Mouse (Mus musculus): ENCODE results near the gene Gpr107.
"Not testable (repeated sequence)": the region's sequence is repeated elsewhere in the genome, so short reads cannot be mapped to it uniquely, and the experiment has no call there.

The Gpr107 gene

GRCm38 (mm10) chr2:31156846-31157245, 4.7 kb downstream of the Gpr107 start:
- no peak for DNase-seq (ENCODE audit: low read depth, low spot score)

GRCm38 (mm10) chr2:31160147-31160920, 8.2 kb downstream of the Gpr107 start:
- DNase-seq (ENCODE audit: low read depth, low spot score): no peak

- no peak for DNase-seq (ENCODE audit: low read depth, low spot score)
Observed at GRCm38 (mm10) chr2:31161620-31162019, 9.5 kb downstream of the Gpr107 start.

GRCm38 (mm10) chr2:31163361-31164118, 11.4 kb downstream of the Gpr107 start:
- no peak for DNase-seq (ENCODE audit: low read depth, low spot score)

GRCm38 (mm10) chr2:31164841-31165455, 12.8 kb downstream of the Gpr107 start:
- peak; percentile 51 for DNase-seq (ENCODE audit: low read depth, low spot score)

- no peak for DNase-seq (ENCODE audit: low read depth, low spot score)
Observed at GRCm38 (mm10) chr2:31165529-31165928, 13.4 kb downstream of the Gpr107 start.

GRCm38 (mm10) chr2:31167571-31167970, 15.5 kb downstream of the Gpr107 start:
- not testable (repeated sequence) for DNase-seq (ENCODE audit: low read depth, low spot score)

- DNase-seq (ENCODE audit: low read depth, low spot score): no peak
Observed at GRCm38 (mm10) chr2:31169001-31169400, 16.9 kb downstream of the Gpr107 start.

GRCm38 (mm10) chr2:31170164-31170563, 18.0 kb downstream of the Gpr107 start:
- no peak for DNase-seq (ENCODE audit: low read depth, low spot score)

- DNase-seq (ENCODE audit: low read depth, low spot score): peak; percentile 67
Observed at GRCm38 (mm10) chr2:31172001-31172400, 19.9 kb downstream of the Gpr107 start.

GRCm38 (mm10) chr2:31172536-31172935, 20.4 kb downstream of the Gpr107 start:
- peak; percentile 49 for DNase-seq (ENCODE audit: low read depth, low spot score)

GRCm38 (mm10) chr2:31173290-31173689, 21.2 kb downstream of the Gpr107 start:
- no peak for DNase-seq (ENCODE audit: low read depth, low spot score)

- not testable (repeated sequence) for DNase-seq (ENCODE audit: low read depth, low spot score)
Observed at GRCm38 (mm10) chr2:31178593-31178992, 26.5 kb downstream of the Gpr107 start.

- DNase-seq (ENCODE audit: low read depth, low spot score): no peak
Observed at GRCm38 (mm10) chr2:31179471-31179870, 27.4 kb downstream of the Gpr107 start.

- DNase-seq (ENCODE audit: low read depth, low spot score): peak; percentile 73
Observed at GRCm38 (mm10) chr2:31180081-31180551, 28.0 kb downstream of the Gpr107 start.

GRCm38 (mm10) chr2:31182786-31183330, 30.7 kb downstream of the Gpr107 start:
- DNase-seq (ENCODE audit: low read depth, low spot score): no peak

GRCm38 (mm10) chr2:31183830-31184229, 31.7 kb downstream of the Gpr107 start:
- no peak for DNase-seq (ENCODE audit: low read depth, low spot score)

- no peak for DNase-seq (ENCODE audit: low read depth, low spot score)
Observed at GRCm38 (mm10) chr2:31188691-31189090, 36.6 kb downstream of the Gpr107 start.

- DNase-seq (ENCODE audit: low read depth, low spot score): no peak
Observed at GRCm38 (mm10) chr2:31189654-31190053, 37.5 kb downstream of the Gpr107 start.

- DNase-seq (ENCODE audit: low read depth, low spot score): no peak
Observed at GRCm38 (mm10) chr2:31191765-31192164, 39.6 kb downstream of the Gpr107 start.

- peak; percentile 57 for DNase-seq (ENCODE audit: low read depth, low spot score)
Observed at GRCm38 (mm10) chr2:31194356-31195021, 42.4 kb downstream of the Gpr107 start.
